Mouse (Mus musculus): ENCODE measurements around the gene Bcat1. TPM values are rescaled to one million over a fixed set of nuclear protein-coding genes. Genes with fewer than 3 reads are reported as not detected.

Gene Bcat1
- total RNA-seq, 2 experiments from 2014 or later: 88.1 to 88.7 TPM

- no peak for DNase-seq (ENCODE audit: low spot score in 2 of 2)
These were observed 13.2 kb downstream of the Bcat1 start for GRCm38 (mm10) chr6:145062763-145063162.

DNA sequence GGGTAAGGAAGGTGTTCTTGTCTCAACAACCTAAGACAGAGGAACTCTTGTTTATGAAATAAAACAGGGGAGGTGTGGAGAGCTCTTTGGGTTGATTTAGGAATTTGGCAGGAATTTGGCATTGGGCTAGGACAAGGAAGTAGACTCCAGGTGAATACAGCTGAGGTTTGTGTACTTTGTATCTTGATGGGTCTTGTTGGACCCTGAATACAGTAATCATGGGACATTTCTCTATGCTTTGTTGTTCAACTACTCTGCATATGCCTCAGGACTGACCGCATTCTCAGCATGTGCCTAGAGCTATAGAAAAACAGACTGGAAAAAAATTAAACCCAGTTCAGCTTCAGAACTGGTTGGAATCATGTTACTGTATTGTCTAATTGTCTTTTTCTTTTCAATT, 14.6 kb downstream of the Bcat1 start:
- no peak for DNase-seq (ENCODE audit: low spot score in 2 of 2)

DNA sequence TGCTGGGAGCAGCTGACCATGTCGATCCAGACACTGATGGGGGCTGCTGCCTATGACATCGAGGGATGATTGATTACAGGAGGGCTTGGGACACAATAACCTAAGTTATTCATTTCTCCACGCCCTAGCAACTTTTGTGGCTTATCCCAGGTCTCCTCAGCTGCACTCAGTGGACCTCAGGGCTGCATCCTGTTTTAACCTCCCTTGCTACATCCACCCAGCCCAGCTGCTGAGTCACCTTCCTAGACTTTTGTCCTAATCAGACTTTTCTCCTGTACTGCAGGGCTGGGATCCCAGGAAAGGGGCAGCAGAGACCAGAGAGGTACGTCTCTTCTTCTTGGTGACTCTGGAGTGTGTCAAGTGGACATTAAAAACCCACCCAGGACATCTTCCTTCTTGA, 19.9 kb downstream of the Bcat1 start:
- DNase-seq (ENCODE audit: low spot score in 2 of 2): no peak

- no peak for DNase-seq (ENCODE audit: low spot score in 2 of 2)
These were observed 20.6 kb downstream of the Bcat1 start for GRCm38 (mm10) chr6:145055277-145055858.

DNA sequence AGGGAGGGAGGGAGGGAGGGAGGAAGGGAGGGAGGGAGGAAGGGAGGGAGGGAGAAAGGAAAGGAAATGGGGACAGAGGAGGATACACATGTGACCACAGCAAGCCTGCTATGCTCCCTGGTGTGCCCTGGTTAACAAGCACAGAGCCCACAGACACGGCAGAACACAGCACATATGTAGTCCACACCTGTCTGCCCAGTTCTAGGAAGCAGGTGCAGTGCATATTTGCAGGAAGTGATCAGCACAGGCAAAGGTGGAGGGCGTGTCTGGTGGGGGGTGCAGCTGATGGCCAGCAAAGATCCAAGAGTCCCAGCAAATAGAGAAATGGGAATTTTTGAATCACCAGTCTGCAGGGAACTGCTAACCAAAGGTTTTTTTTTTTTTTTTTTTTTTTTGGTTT, 23.3 kb downstream of the Bcat1 start:
- DNase-seq (ENCODE audit: low spot score in 2 of 2): no peak

GRCm38 (mm10) chr6:145050899-145051298, 25.1 kb downstream of the Bcat1 start:
- no peak for DNase-seq (ENCODE audit: low spot score in 2 of 2)

- DNase-seq (ENCODE audit: low spot score in 2 of 2): peak in 1 of 2 experiments; percentile 45
These were observed 27.6 kb downstream of the Bcat1 start for GRCm38 (mm10) chr6:145048131-145048997.

GRCm38 (mm10) chr6:145047445-145047857, 28.5 kb downstream of the Bcat1 start:
- peak; percentile 61 to 68 for DNase-seq (ENCODE audit: low spot score in 2 of 2)

- DNase-seq (ENCODE audit: low spot score in 2 of 2): peak in 1 of 2 experiments; percentile 44
These were observed 29.6 kb downstream of the Bcat1 start for GRCm38 (mm10) chr6:145046266-145046890.

DNA sequence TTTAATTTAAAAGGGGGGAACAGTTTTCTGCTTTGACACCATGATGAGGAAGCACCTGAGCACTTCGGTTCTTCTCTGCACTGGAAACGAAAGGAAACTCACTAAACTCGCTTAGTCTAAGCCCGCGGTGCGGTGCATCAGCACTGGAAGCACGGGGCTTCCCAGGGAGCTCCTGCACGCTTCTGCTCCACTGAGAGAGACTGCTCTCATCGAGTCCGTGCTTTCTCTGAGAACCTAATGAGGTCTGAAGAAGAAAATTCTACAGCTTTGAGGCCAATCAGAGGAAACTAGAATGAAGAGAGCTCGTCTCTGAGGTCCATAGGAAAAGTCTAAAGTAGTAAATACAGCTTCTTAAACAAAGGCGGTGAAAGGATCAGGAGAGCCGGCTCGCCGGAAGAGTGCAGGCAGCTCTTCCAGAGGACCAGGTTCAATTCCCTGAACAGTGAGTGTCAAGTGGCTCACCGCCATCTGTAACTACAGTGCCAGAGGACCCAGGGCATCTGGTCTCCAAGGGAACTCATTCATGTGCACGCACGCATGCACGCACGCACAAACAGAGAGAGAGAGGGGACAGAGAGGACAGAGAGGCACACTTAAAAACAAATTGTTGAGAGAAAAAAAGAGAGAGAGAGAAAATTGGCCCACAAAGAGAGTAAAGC, 30.9 kb downstream of the Bcat1 start:
- DNase-seq (ENCODE audit: low spot score in 2 of 2): no peak

DNA sequence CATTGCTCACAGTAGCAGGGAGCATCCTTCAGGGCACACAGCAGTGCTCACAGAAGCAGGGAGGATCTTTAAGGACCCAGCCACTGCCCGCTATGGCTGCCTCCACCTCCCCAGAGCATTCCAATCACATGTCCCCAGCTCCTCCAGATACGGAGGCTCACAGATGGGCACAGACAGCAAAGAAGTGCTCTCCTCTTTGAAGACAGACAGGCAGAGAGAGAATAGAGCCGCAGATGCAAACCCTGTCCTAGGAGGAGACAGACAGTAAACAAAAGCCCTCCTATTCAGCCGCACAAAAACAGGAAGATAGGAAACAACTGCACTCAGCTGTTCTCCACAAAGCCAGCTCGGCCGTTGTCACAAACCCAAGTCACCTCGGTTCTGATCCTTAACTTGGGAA, 35.3 kb downstream of the Bcat1 start:
- DNase-seq (ENCODE audit: low spot score in 2 of 2): no peak

GRCm38 (mm10) chr6:145037626-145038025, 38.4 kb downstream of the Bcat1 start:
- no peak for DNase-seq (ENCODE audit: low spot score in 2 of 2)

- DNase-seq (ENCODE audit: low spot score in 2 of 2): no peak
These were observed 40.6 kb downstream of the Bcat1 start for GRCm38 (mm10) chr6:145035412-145035811.

DNA sequence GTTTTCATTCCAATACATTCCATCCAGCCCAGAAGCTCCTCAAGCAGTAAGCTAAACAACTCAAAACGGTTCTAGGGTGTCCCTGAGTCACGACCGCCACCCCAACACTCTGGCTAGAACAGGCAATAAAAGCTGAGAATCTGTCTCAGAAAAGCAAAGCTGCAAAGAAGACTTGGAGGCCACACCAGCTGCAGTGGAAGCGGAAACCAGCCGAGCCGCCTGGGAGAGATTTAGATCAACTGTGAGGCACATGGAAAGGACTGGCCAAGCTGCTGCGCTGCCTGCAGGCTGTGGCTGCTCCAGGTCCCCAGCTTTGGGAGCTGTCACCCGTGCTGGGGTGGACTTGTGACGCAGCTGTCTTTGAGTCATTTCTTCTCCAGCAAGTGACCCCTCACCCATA, 45.4 kb downstream of the Bcat1 start:
- DNase-seq (ENCODE audit: low spot score in 2 of 2): no peak

GRCm38 (mm10) chr6:145023990-145024389, 52.0 kb downstream of the Bcat1 start:
- DNase-seq (ENCODE audit: low spot score in 2 of 2): no peak

- DNase-seq (ENCODE audit: low spot score in 2 of 2): peak in 1 of 2 experiments; percentile 45
These were observed 52.8 kb downstream of the Bcat1 start for GRCm38 (mm10) chr6:145022966-145023725.

GRCm38 (mm10) chr6:145022349-145022748, 53.6 kb downstream of the Bcat1 start:
- no peak for DNase-seq (ENCODE audit: low spot score in 2 of 2)

DNA sequence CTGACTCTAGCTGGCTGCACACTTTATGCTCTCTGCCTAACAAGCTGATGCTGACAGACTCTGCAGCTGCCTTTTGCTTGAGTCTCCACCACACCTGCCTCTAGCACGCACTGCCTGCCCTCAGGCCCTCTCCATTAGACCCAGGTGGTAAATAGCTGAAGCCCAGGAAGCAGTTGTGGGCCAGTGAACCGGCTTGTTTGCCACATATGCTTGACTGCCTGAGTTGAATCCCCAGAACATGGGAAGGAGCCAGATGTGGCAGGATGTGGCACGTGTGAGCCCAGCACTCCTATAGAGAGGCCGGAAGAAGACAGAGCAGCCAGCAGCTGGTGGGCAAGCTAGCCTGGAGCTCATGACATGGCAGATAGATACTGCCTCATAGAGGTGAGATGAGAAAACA, 55.4 kb downstream of the Bcat1 start:
- DNase-seq (ENCODE audit: low spot score in 2 of 2): no peak

DNA sequence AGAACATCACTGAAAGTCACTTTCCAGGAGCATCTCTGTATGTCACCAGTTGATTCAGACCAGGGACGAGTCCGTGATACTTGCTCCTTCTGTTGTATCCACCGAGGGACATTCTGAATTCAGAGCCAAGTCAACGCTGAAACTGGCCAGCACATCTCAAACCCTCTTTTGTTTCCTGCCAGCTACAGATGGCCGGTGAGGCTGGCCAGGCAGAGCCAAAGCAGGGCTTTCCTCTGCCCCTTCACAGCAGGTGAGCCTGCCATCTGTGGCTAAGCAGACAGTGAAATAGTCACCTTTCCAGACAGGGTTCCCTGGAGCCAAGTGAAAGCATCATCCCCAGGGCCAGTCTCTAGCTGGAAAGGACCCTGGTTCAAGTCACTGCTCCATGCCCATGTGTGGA, 57.7 kb downstream of the Bcat1 start:
- DNase-seq (ENCODE audit: low spot score in 2 of 2): no peak

DNA sequence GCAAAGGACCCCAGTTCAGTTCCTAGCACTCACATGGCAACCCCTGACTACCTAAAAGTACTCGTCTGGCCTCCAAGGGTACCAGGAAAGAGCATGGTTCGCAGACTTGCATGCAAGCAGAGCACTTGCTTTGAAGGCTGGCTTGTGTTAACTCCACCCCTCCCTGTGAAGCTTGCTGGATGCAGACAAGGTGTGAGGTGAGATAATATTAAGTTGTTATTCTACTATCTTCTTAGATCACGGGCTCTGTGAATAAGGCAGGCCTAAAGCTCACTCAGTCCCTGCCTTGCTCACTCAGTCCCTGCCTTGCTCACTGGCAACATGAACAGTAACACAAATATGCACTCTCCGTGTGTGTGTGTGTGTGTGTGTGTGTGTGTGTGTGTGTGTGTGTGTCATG, 58.5 kb downstream of the Bcat1 start:
- DNase-seq (ENCODE audit: low spot score in 2 of 2): no peak

DNA sequence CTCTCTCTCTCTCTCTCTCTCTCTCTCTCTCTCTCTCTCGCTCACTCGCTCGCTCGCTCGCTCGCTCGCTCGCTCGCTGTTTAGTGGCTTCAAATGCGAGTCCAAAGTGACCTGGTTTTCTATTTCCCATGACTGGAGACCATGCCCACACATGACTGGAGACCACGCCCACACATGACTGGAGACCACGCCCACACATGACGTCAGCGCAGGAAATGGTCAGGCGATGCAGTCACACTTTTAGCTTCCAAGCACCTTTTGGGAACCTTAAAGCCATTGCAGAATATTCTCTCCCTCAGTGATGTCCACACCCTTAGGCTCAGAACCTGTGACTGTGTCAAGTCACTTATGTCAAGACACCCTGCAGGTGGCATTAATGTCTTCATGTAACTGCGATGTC, 59.3 kb downstream of the Bcat1 start:
- no peak for DNase-seq (ENCODE audit: low spot score in 2 of 2)
